Mouse (Mus musculus): ENCODE data around the gene Olfr94.

GRCm38 (mm10) chr17:37194782-37195181 lies 6.0 kb downstream of the Olfr94 start:
- no peak for TF ChIP-seq CTCF (IDR thresholded peaks at IDR 0.05; ENCODE audit: low read depth, low read length)
- no peak for TF ChIP-seq POLR2A (IDR thresholded peaks at IDR 0.05; ENCODE audit: extremely low read depth, insufficient read depth, low read length)
